Comparison of ENCODE assay signal across 8 mouse cellular contexts in genomic region chr1:86581692-86582450, GRCm38 (mm10). TPM values are rescaled to one million over a fixed set of nuclear protein-coding genes. Genes with fewer than 3 reads are reported as not detected.
DNase-seq lines count a peak whose midpoint lies in the region; ATAC-seq lines count a peak whose summit lies in the region.

No protein-coding gene starts in this region.

- H3K9ac ChIP-seq in stomach, embryonic 15.5 days: peak overlapping the region; percentile 73

- H3K4me1 ChIP-seq in stomach, embryonic 15.5 days: peaks cover 3% of the 10 kb centered on the region; the same call in 1 of the 2 replicates

- H3K4me2 ChIP-seq in stomach, embryonic 15.5 days: peak overlapping the region; percentile 80

- H3K9me3 ChIP-seq in stomach, embryonic 15.5 days: no peaks in the 10 kb centered on the region

- peak; percentile 10 for ATAC-seq in megakaryocyte, adult 5-6 weeks (ENCODE audit: poor library complexity, severe bottlenecking)
- ATAC-seq in stomach, embryonic 15.5 days (ENCODE audit: insufficient read depth, low FRiP score, low read depth): peak; percentile 63

- H3K27me3 ChIP-seq in stomach, embryonic 15.5 days (replicated peaks): no peaks in the 10 kb centered on the region

- 1% methylated on average over 37 of the region's 38 CpGs for WGBS in stomach, embryonic 15.5 days

- no peak overlapping the region; the same call in 1 of the 2 replicates for H3K27ac ChIP-seq in stomach, embryonic 15.5 days

- peak; percentile 35 for DNase-seq in gastrocnemius, postnatal 10 days
- DNase-seq in gastrocnemius, postnatal 25 days: no peak
- peak; percentile 24 for DNase-seq in CD4-positive, CD25-positive, alpha-beta regulatory T cell, adult 2 months (ENCODE audit: low read depth, low spot score)
- DNase-seq in cerebellum, adult 8-10 months: peak; percentile 35
- peak; percentile 30 to 34 for DNase-seq in gastrocnemius, postnatal 4 days (ENCODE audit: low spot score in 2 of 2)
- DNase-seq in kidney, postnatal 10 days: peak; percentile 61

- H3K4me3 ChIP-seq in stomach, embryonic 15.5 days (replicated peaks): peak overlapping the region; percentile 71

- H3K36me3 ChIP-seq in stomach, embryonic 15.5 days: no peaks in the 10 kb centered on the region

RNA-seq across cellular contexts. Expression of gene Pde6d, which starts 0.6 kb away (rescaled TPM):
- total RNA-seq in gastrocnemius, postnatal 10 days (2021): 10 to 100 TPM; 32.5 to 40.2 TPM
- 10 to 100 TPM; 21.9 to 29.6 TPM for total RNA-seq in gastrocnemius, postnatal 25 days (2021)
- 10 to 100 TPM; 52.1 to 53.6 TPM for total RNA-seq in gastrocnemius, postnatal 4 days (2021)
- 33.6 and 38.8 TPM in 2 replicates for total RNA-seq in megakaryocyte, adult 5-6 weeks (2015)
- total RNA-seq in megakaryocyte, adult 5-6 weeks (2017): 14.3 and 17.2 TPM in 2 replicates
- 53.7 and 59.4 TPM in 2 replicates for polyA plus RNA-seq in stomach, embryonic 15.5 days (2015; fragmentation: Nextera tagmentation; extraction: Ambion mirVana)

RNA-seq across cellular contexts. Expression of gene Cops7b, which starts 0.8 kb away (rescaled TPM):
- total RNA-seq in gastrocnemius, postnatal 10 days (2021): 10 to 100 TPM; 10.5 to 12.6 TPM
- 10 to 100 TPM in 1 of 2 experiments, 1 to 10 TPM in 1; 9.6 to 10.4 TPM for total RNA-seq in gastrocnemius, postnatal 25 days (2021)
- 10 to 100 TPM; 15.7 to 16.8 TPM for total RNA-seq in gastrocnemius, postnatal 4 days (2021)
- 5.8 and 6.8 TPM in 2 replicates for total RNA-seq in megakaryocyte, adult 5-6 weeks (2015)
- total RNA-seq in megakaryocyte, adult 5-6 weeks (2017): 11.8 and 30.3 TPM in 2 replicates
- 31.7 and 33.8 TPM in 2 replicates for polyA plus RNA-seq in stomach, embryonic 15.5 days (2015; fragmentation: Nextera tagmentation; extraction: Ambion mirVana)

RNA-seq across cellular contexts. Expression of gene Ptma, which starts 55.3 kb away (rescaled TPM):
- total RNA-seq in gastrocnemius, postnatal 10 days (2021): 100 to 1,000 TPM; 358 to 428 TPM
- total RNA-seq in gastrocnemius, postnatal 25 days (2021): 100 to 1,000 TPM; 100 to 129 TPM
- 100 to 1,000 TPM; 655 to 661 TPM for total RNA-seq in gastrocnemius, postnatal 4 days (2021)
- 3,234 and 3,618 TPM in 2 replicates for total RNA-seq in megakaryocyte, adult 5-6 weeks (2015)
- total RNA-seq in megakaryocyte, adult 5-6 weeks (2017): 4,288 and 4,305 TPM in 2 replicates
- 2,449 and 2,521 TPM in 2 replicates for polyA plus RNA-seq in stomach, embryonic 15.5 days (2015; fragmentation: Nextera tagmentation; extraction: Ambion mirVana)

Comparison
In these comparisons a context has a peak if more than half of its experiments do, and no peak if none do; other contexts are left out.
1. RNA of gene Ptma, which starts 55.3 kb away (total RNA-seq): 3,234 to 4,305 TPM in megakaryocyte, adult 5-6 weeks; 655 to 661 TPM in gastrocnemius, postnatal 4 days, 358 to 428 TPM in gastrocnemius, postnatal 10 days and 100 to 129 TPM in gastrocnemius, postnatal 25 days; every median in the first group is over 4 times any median in the second.